Mouse (Mus musculus) hindbrain, embryonic 15.5 days (tissue): Measurements from ENCODE around the gene Gm20388. TPM values are rescaled to one million over a fixed set of nuclear protein-coding genes. Genes with fewer than 3 reads are reported as not detected.

Source experiments
- ATAC-seq: fragments of 200-750 bp; cut with Nextera tagmentation; 2 replicates; pipeline ENCODE4 v1.8.0; 2017; ENCODE audit warnings: low read depth, moderate number of reproducible peaks, moderate TSS enrichment; ENCODE audit not compliant: low FRiP score
- H3K27ac ChIP-seq: fragments of 300-500 bp; sonication (generic); replicated peaks from 2 replicates; pipeline ENCODE4 v1.5.1; 2015; ENCODE audit warnings: mild to moderate bottlenecking, inconsistent platforms
- H3K27me3 ChIP-seq: fragments of 300-500 bp; sonication (generic); 2 replicates; pipeline ENCODE4 v1.6.1; 2015; ENCODE audit warnings: control low read depth, inconsistent platforms
- H3K36me3 ChIP-seq: fragments of 300-500 bp; sonication (generic); 2 replicates; pipeline ENCODE4 v1.6.1; 2015; ENCODE audit warnings: control low read depth, inconsistent platforms
- H3K4me1 ChIP-seq: fragments of 300-500 bp; sonication (generic); replicated peaks from 2 replicates; pipeline ENCODE4 v1.6.1; 2015; ENCODE audit warnings: control low read depth, inconsistent platforms
- H3K4me2 ChIP-seq: fragments of 300-500 bp; sonication (generic); 2 replicates; pipeline ENCODE4 v1.6.1; 2015; ENCODE audit warnings: moderate library complexity, mild to moderate bottlenecking, inconsistent platforms
- H3K4me3 ChIP-seq: fragments of 300-500 bp; sonication (generic); 2 replicates; pipeline ENCODE4 v1.5.1; 2015; ENCODE audit warnings: mild to moderate bottlenecking, inconsistent platforms
- H3K9ac ChIP-seq: fragments of 300-500 bp; sonication (generic); 2 replicates; pipeline ENCODE4 v1.6.1; 2015; ENCODE audit warnings: inconsistent platforms
- H3K9me3 ChIP-seq: fragments of 300-500 bp; sonication (generic); 2 replicates; pipeline ENCODE4 v1.6.1; 2016; ENCODE audit warnings: control low read depth, inconsistent platforms
- WGBS: fragments of 180-500 bp; shearing (Covaris S2); methylation state at CpG from one replicate; pipeline ENCODE4 v1.1.7; 2015; 5-methylcytosine and 5-hydroxymethylcytosine counted together
- polyA plus RNA-seq: library from polyadenylated mRNA; unstranded; fragments of >200 nt; fragmentation: Nextera tagmentation; extraction: Ambion mirVana; gene quantifications from 2 replicates; pipeline ENCODE4 v1.2.1, GENCODE M21; 2015

Gene Gm20388
- polyA plus RNA-seq, 1 experiment from 2014 or later = 5.4 TPM

GRCm38 (mm10) chr8:120414216-120414615 lies 503.6 kb downstream of the Gm20388 start:
- Histone ChIP-seq H3K9me3 (no peaks in the 10 kb centered on the region), H3K4me1 (peaks cover 81% of the 10 kb centered on the region), H3K36me3 (no peaks in the 10 kb centered on the region), H3K4me2 (no peak overlapping the region), H3K4me3 (no peak overlapping the region), H3K9ac (no peak overlapping the region), H3K27ac (no peak overlapping the region), H3K27me3 (no peaks in the 10 kb centered on the region; the same call in 1 of the 2 replicates)
- ATAC-seq = no peak
- WGBS = 79% methylated on average over 4 of the region's 4 CpGs

GRCm38 (mm10) chr8:120415474-120415873 lies 504.8 kb downstream of the Gm20388 start:
- WGBS = 37% methylated on average over 9 of the region's 11 CpGs
- H3K27me3 ChIP-seq = no peaks in the 10 kb centered on the region; the same call in 1 of the 2 replicates
- peak overlapping the region; percentile 90 for H3K27ac ChIP-seq
- H3K9me3 ChIP-seq = no peaks in the 10 kb centered on the region
- peaks cover 69% of the 10 kb centered on the region for H3K4me1 ChIP-seq
- no peak for ATAC-seq
- no peak overlapping the region for H3K4me3 ChIP-seq
- H3K4me2 ChIP-seq = no peak overlapping the region
- H3K9ac ChIP-seq = no peak overlapping the region
- no peaks in the 10 kb centered on the region for H3K36me3 ChIP-seq

GRCm38 (mm10) chr8:120416173-120416521 lies 505.5 kb downstream of the Gm20388 start:
- Histone ChIP-seq H3K4me1 (peaks cover 67% of the 10 kb centered on the region), H3K4me3 (no peak overlapping the region), H3K27ac (peak overlapping the region; percentile 90), H3K4me2 (peak overlapping the region; percentile 35), H3K36me3 (no peaks in the 10 kb centered on the region), H3K9me3 (no peaks in the 10 kb centered on the region), H3K27me3 (no peaks in the 10 kb centered on the region), H3K9ac (peak overlapping the region; percentile 27; the same call in 1 of the 2 replicates)
- WGBS = 36% methylated on average over 8 of the region's 8 CpGs
- no peak for ATAC-seq

GRCm38 (mm10) chr8:120416522-120417394 lies 506.1 kb downstream of the Gm20388 start:
- Histone ChIP-seq H3K4me2 (peak overlapping the region; percentile 35), H3K4me3 (no peak overlapping the region; the same call in 1 of the 2 replicates), H3K27me3 (no peaks in the 10 kb centered on the region), H3K9ac (peak overlapping the region; percentile 27; the same call in 1 of the 2 replicates), H3K9me3 (no peaks in the 10 kb centered on the region), H3K4me1 (peaks cover 67% of the 10 kb centered on the region), H3K36me3 (no peaks in the 10 kb centered on the region), H3K27ac (peak overlapping the region; percentile 90)
- peak; percentile 82 for ATAC-seq
- 5% methylated on average over 33 of the region's 33 CpGs for WGBS

- no peak overlapping the region for H3K4me3 ChIP-seq
- H3K9ac ChIP-seq = no peak overlapping the region
- no peaks in the 10 kb centered on the region for H3K9me3 ChIP-seq
- no peaks in the 10 kb centered on the region for H3K36me3 ChIP-seq
- WGBS = 63% methylated on average over 5 of the region's 5 CpGs
- no peak overlapping the region for H3K4me2 ChIP-seq
- ATAC-seq = no peak
- no peak overlapping the region for H3K27ac ChIP-seq
- peaks cover 62% of the 10 kb centered on the region for H3K4me1 ChIP-seq
- no peaks in the 10 kb centered on the region for H3K27me3 ChIP-seq
Observed at GRCm38 (mm10) chr8:120418188-120418587, 507.5 kb downstream of the Gm20388 start.

GRCm38 (mm10) chr8:120419675-120420074 lies 509.0 kb downstream of the Gm20388 start:
- ATAC-seq = no peak
- Histone ChIP-seq H3K9me3 (no peaks in the 10 kb centered on the region), H3K27me3 (no peaks in the 10 kb centered on the region), H3K4me3 (no peak overlapping the region), H3K4me1 (peaks cover 62% of the 10 kb centered on the region), H3K27ac (no peak overlapping the region), H3K4me2 (no peak overlapping the region), H3K9ac (no peak overlapping the region), H3K36me3 (no peaks in the 10 kb centered on the region)
- 74% methylated on average over 9 of the region's 9 CpGs for WGBS

- Histone ChIP-seq H3K4me2 (no peak overlapping the region), H3K36me3 (no peaks in the 10 kb centered on the region), H3K9me3 (no peaks in the 10 kb centered on the region), H3K27ac (no peak overlapping the region), H3K9ac (no peak overlapping the region), H3K4me1 (peaks cover 67% of the 10 kb centered on the region), H3K27me3 (no peaks in the 10 kb centered on the region), H3K4me3 (no peak overlapping the region)
- no peak for ATAC-seq
- 88% methylated on average over 5 of the region's 5 CpGs for WGBS
Observed at GRCm38 (mm10) chr8:120420226-120420625, 509.6 kb downstream of the Gm20388 start.

- H3K36me3 ChIP-seq = no peaks in the 10 kb centered on the region
- H3K27me3 ChIP-seq = no peaks in the 10 kb centered on the region
- no peak for ATAC-seq
- H3K4me3 ChIP-seq = no peak overlapping the region
- H3K9me3 ChIP-seq = no peaks in the 10 kb centered on the region
- H3K4me2 ChIP-seq = no peak overlapping the region
- peaks cover 69% of the 10 kb centered on the region for H3K4me1 ChIP-seq
- no peak overlapping the region for H3K9ac ChIP-seq
- WGBS = 19% methylated on average over 9 of the region's 9 CpGs
- H3K27ac ChIP-seq = 0 out of 2 replicates have a peak overlapping the region, but pooled peaks have one; percentile 29
Observed at GRCm38 (mm10) chr8:120421638-120422037, 511.0 kb downstream of the Gm20388 start.

- Histone ChIP-seq H3K4me2 (no peak overlapping the region), H3K27ac (no peak overlapping the region), H3K9me3 (no peaks in the 10 kb centered on the region), H3K27me3 (no peaks in the 10 kb centered on the region), H3K4me3 (no peak overlapping the region), H3K4me1 (peaks cover 69% of the 10 kb centered on the region), H3K36me3 (no peaks in the 10 kb centered on the region), H3K9ac (no peak overlapping the region)
- no peak for ATAC-seq
- WGBS = 75% methylated on average over 8 of the region's 8 CpGs
Observed at GRCm38 (mm10) chr8:120422236-120422635, 511.6 kb downstream of the Gm20388 start.

- Histone ChIP-seq H3K4me2 (no peak overlapping the region), H3K9me3 (no peaks in the 10 kb centered on the region), H3K36me3 (no peaks in the 10 kb centered on the region), H3K27ac (0 out of 2 replicates have a peak overlapping the region, but pooled peaks have one; percentile 9), H3K4me1 (peaks cover 69% of the 10 kb centered on the region), H3K9ac (no peak overlapping the region), H3K4me3 (no peak overlapping the region), H3K27me3 (no peaks in the 10 kb centered on the region)
- 41% methylated on average over 7 of the region's 7 CpGs for WGBS
- ATAC-seq = no peak
Observed at GRCm38 (mm10) chr8:120423576-120423975, 512.9 kb downstream of the Gm20388 start.

- no peak overlapping the region for H3K4me3 ChIP-seq
- H3K27me3 ChIP-seq = no peaks in the 10 kb centered on the region
- no peaks in the 10 kb centered on the region for H3K36me3 ChIP-seq
- H3K4me2 ChIP-seq = peak overlapping the region; percentile 4; the same call in 1 of the 2 replicates
- WGBS = 26% methylated on average over 4 of the region's 4 CpGs
- no peak; the same call in 1 of the 2 replicates for ATAC-seq
- H3K9ac ChIP-seq = no peak overlapping the region
- peaks cover 75% of the 10 kb centered on the region for H3K4me1 ChIP-seq
- peak overlapping the region; percentile 89 for H3K27ac ChIP-seq
- no peaks in the 10 kb centered on the region for H3K9me3 ChIP-seq
Observed at GRCm38 (mm10) chr8:120424829-120425198, 514.2 kb downstream of the Gm20388 start.

- Histone ChIP-seq H3K36me3 (no peaks in the 10 kb centered on the region), H3K9me3 (no peaks in the 10 kb centered on the region), H3K27me3 (no peaks in the 10 kb centered on the region), H3K27ac (peak overlapping the region; percentile 89), H3K4me1 (peaks cover 75% of the 10 kb centered on the region), H3K4me3 (no peak overlapping the region), H3K9ac (peak overlapping the region; percentile 19; the same call in 1 of the 2 replicates), H3K4me2 (peak overlapping the region; percentile 4)
- 10% methylated on average over 8 of the region's 8 CpGs for WGBS
- ATAC-seq = peak; percentile 63
Observed at GRCm38 (mm10) chr8:120425199-120425941, 514.7 kb downstream of the Gm20388 start.
